Comparison of ENCODE assay signal across 8 mouse cellular contexts in the genomic region with DNA sequence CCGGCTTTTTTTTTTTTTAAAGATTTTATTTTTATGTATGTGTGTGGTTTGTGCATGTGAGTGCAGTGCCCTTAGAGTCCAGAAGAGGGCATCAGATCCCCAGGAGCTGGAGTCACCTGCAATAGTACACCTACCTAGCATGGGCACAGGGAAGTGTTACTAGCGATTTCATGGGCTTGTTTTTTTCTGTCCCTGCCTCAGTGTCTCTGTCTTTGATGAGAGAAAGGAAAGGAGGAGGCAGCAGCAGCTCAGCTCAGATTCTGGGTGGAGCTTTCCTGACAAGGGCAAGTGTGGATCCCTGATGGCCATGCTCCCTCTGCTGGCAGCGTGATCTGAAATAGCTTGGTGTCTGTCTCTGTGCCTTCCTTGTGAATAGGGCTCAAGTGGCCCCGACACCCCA. TPM values are rescaled to one million over a fixed set of nuclear protein-coding genes. Genes with fewer than 3 reads are reported as not detected.
A peak's percentile ranks its signal among the peaks of the same experiment; 100 is the strongest.
DNase-seq lines count a peak whose midpoint lies in the region; TF ChIP-seq lines count a peak whose summit lies in the region.
"Had no signal": no experiment of that assay in that cellular context is flagged by ENCODE, and none has a peak within 500 bp of the region (broad histone marks: within the 10 kb centered on the region; RNA-seq: fewer than 3 reads in every experiment).

No protein-coding gene starts in this region.

- no peak overlapping the region for H3K9ac ChIP-seq in ES-E14 (ENCODE audit: insufficient read depth, low read depth, low read length, poor library complexity, severe bottlenecking)
- H3K9ac ChIP-seq: liver, embryonic 15.5 days had no signal

- in situ Hi-C loops in ES-E14 (cut with MboI; ENCODE audit: low sequenced_read_pairs in 2 of 2, unreplicated experiment in 2 of 2), result no loop called here

- intact Hi-C loops in left cerebral cortex, adult 2 months (cut with DNase I), result no loop called here
- intact Hi-C loops in left cerebral cortex, postnatal 4 days (cut with DNase I), result no loop called here

- H3K9me3 ChIP-seq in ES-E14 (ENCODE audit: control insufficient read depth, insufficient read depth, low read depth, low read length), result no peaks in the 10 kb centered on the region
- H3K9me3 ChIP-seq: liver, embryonic 15.5 days had no signal

- DNase-seq in left cerebral cortex, adult 2 months (ENCODE audit: extremely low spot score in 1 of 2, low spot score in 2 of 2), result no peak
- no peak for DNase-seq in left cerebral cortex, postnatal 4 days
- peak; percentile 68 for DNase-seq in ES-E14 (ENCODE audit: low read depth, low spot score)
- peak; percentile 55 for DNase-seq in naive thymus-derived CD4-positive, alpha-beta T cell, adult 2 months (ENCODE audit: low read depth)
- DNase-seq in urinary bladder, adult 2 months (ENCODE audit: low spot score), result no peak
- no peak for DNase-seq in spleen, adult 12 weeks (ENCODE audit: low spot score)

- H3K27ac ChIP-seq in left cerebral cortex, adult 2 months, result no peak overlapping the region
- H3K27ac ChIP-seq in ES-E14 (ENCODE audit: insufficient read depth, low read depth, low read length, poor library complexity, severe bottlenecking), result no peak overlapping the region
- no peak overlapping the region for H3K27ac ChIP-seq in bone marrow, adult 2 months (ENCODE audit: control insufficient read depth, insufficient read depth, low read depth, low read length, poor library complexity)
- H3K27ac ChIP-seq: liver, embryonic 15.5 days had no signal

- WGBS in bone marrow, adult 2 months, result 64% methylated on average over 4 of the region's 4 CpGs

- TF ChIP-seq POLR2A in bone marrow, adult 2 months (IDR thresholded peaks at IDR 0.05; ENCODE audit: borderline replicate concordance, control insufficient read depth, low read depth, low read length), result no peak

- H3K36me3 ChIP-seq in ES-E14 (ENCODE audit: control insufficient read depth, insufficient read depth, low read length, poor library complexity, severe bottlenecking), result no peaks in the 10 kb centered on the region
- H3K36me3 ChIP-seq: liver, embryonic 15.5 days had no signal

- no peak overlapping the region for H3K4me3 ChIP-seq in left cerebral cortex, adult 2 months
- no peak overlapping the region for H3K4me3 ChIP-seq in ES-E14 (ENCODE audit: insufficient read depth in 1 of 2, low read depth in 1 of 2, low read length in 2 of 2, poor library complexity in 1 of 2, severe bottlenecking in 1 of 2)
- no peak overlapping the region for H3K4me3 ChIP-seq in bone marrow, adult 2 months (replicated peaks; ENCODE audit: control insufficient read depth, low read depth, low read length)
- H3K4me3 ChIP-seq: liver, embryonic 15.5 days had no signal

- peaks cover 5 to 7% of the 10 kb centered on the region in 2 experiments for H3K4me1 ChIP-seq in ES-E14 (ENCODE audit: control insufficient read depth in 2 of 2, insufficient read depth in 2 of 2, low read length in 2 of 2, poor library complexity in 1 of 2)
- H3K4me1 ChIP-seq in bone marrow, adult 2 months (ENCODE audit: control insufficient read depth, insufficient read depth, low read length), result no peaks in the 10 kb centered on the region

- TF ChIP-seq CTCF in left cerebral cortex, adult 2 months (IDR thresholded peaks at IDR 0.05), result peak; percentile 12
- peak; percentile 54; the same call in 1 of the 2 replicates for TF ChIP-seq CTCF in bone marrow, adult 2 months (IDR thresholded peaks at IDR 0.05; ENCODE audit: control insufficient read depth, insufficient read depth, low read length)

TF ChIP-seq in ES-E14, 5 proteins besides CTCF, POLR2A, EP300 and RAD21:
- no peak for TF ChIP-seq HCFC1 (IDR thresholded peaks at IDR 0.05; ENCODE audit: borderline replicate concordance, insufficient read depth, low read length)
- TF ChIP-seq CHD2 (IDR thresholded peaks at IDR 0.05; ENCODE audit: low read depth, low read length), result no peak
- TF ChIP-seq ZC3H11A (IDR thresholded peaks at IDR 0.05; ENCODE audit: borderline replicate concordance, low read depth, low read length), result no peak
- TF ChIP-seq ZNF384 (IDR thresholded peaks at IDR 0.05; ENCODE audit: low read depth, low read length), result peak; percentile 79

RNA-seq across cellular contexts. Expression of gene Upf1, which starts 7.7 kb away (rescaled TPM):
- total RNA-seq in left cerebral cortex, adult 2 months (2021), result 10 to 100 TPM; 66.0 to 70.0 TPM
- 10 to 100 TPM; 54.9 to 55.3 TPM for total RNA-seq in left cerebral cortex, postnatal 4 days (2021)
- 54.7 and 57.6 TPM in 2 replicates for total RNA-seq in ES-E14 (2012; rRNA removed)
- 20.2 and 39.1 TPM in 2 replicates for polyA plus RNA-seq in bone marrow, adult 2 months (2011; ENCODE audit: insufficient read depth, insufficient read length, low replicate concordance, missing spikeins)
- polyA plus RNA-seq in urinary bladder, adult 2 months (2012; rRNA removed), result 16.4 and 30.5 TPM in 2 replicates

RNA-seq across cellular contexts. Expression of gene Comp, which starts 12.6 kb away (rescaled TPM):
- total RNA-seq in left cerebral cortex, adult 2 months (2021), result under 1 TPM; 0.32 to 0.33 TPM
- total RNA-seq in left cerebral cortex, postnatal 4 days (2021), result under 1 TPM in 1 of 2 experiments, not detected in 1; 0.20 TPM
- 1.2 and 1.4 TPM in 2 replicates for total RNA-seq in ES-E14 (2012; rRNA removed)
- 19.6 TPM in 1 of 2 replicates, not detected in the other for polyA plus RNA-seq in bone marrow, adult 2 months (2011; ENCODE audit: insufficient read depth, insufficient read length, low replicate concordance, missing spikeins)
- 0.22 and 0.23 TPM in 2 replicates for polyA plus RNA-seq in urinary bladder, adult 2 months (2012; rRNA removed)

RNA-seq across cellular contexts. Expression of gene Gdf1, which starts 31.2 kb away (rescaled TPM):
- 10 to 100 TPM in 1 of 2 experiments, 1 to 10 TPM in 1; 8.2 to 17.1 TPM for total RNA-seq in left cerebral cortex, adult 2 months (2021)
- total RNA-seq in left cerebral cortex, postnatal 4 days (2021), result 1 to 10 TPM; 6.8 to 7.9 TPM
- 7.5 and 24.5 TPM in 2 replicates for total RNA-seq in ES-E14 (2012; rRNA removed)
- not detected in 2 replicates for polyA plus RNA-seq in bone marrow, adult 2 months (2011; ENCODE audit: insufficient read depth, insufficient read length, low replicate concordance, missing spikeins)
- 0.74 and 1.3 TPM in 2 replicates for polyA plus RNA-seq in urinary bladder, adult 2 months (2012; rRNA removed)

RNA-seq across cellular contexts. Expression of gene Cers1, which starts 45.2 kb away (rescaled TPM):
- total RNA-seq in left cerebral cortex, adult 2 months (2021), result 100 to 1,000 TPM in 1 of 2 experiments, 10 to 100 TPM in 1; 94.8 to 104 TPM
- 10 to 100 TPM; 61.6 to 67.6 TPM for total RNA-seq in left cerebral cortex, postnatal 4 days (2021)
- 1.9 and 4.7 TPM in 2 replicates for total RNA-seq in ES-E14 (2012; rRNA removed)
- polyA plus RNA-seq in bone marrow, adult 2 months (2011; ENCODE audit: insufficient read depth, insufficient read length, low replicate concordance, missing spikeins), result not detected in 2 replicates
- polyA plus RNA-seq in urinary bladder, adult 2 months (2012; rRNA removed), result 1.3 and 2.1 TPM in 2 replicates

RNA-seq across cellular contexts. Expression of gene Cope, which starts 58.5 kb away (rescaled TPM):
- total RNA-seq in left cerebral cortex, adult 2 months (2021), result 100 to 1,000 TPM; 137 to 145 TPM
- 100 to 1,000 TPM; 110 to 113 TPM for total RNA-seq in left cerebral cortex, postnatal 4 days (2021)
- 101 and 112 TPM in 2 replicates for total RNA-seq in ES-E14 (2012; rRNA removed)
- polyA plus RNA-seq in bone marrow, adult 2 months (2011; ENCODE audit: insufficient read depth, insufficient read length, low replicate concordance, missing spikeins), result 85.8 and 91.7 TPM in 2 replicates
- polyA plus RNA-seq in urinary bladder, adult 2 months (2012; rRNA removed), result 211 and 264 TPM in 2 replicates

Comparison
In these comparisons a context has a peak if more than half of its experiments do, and no peak if none do; other contexts are left out.
1. DNase-seq: peak in ES-E14 (single experiment) and naive thymus-derived CD4-positive, alpha-beta T cell, adult 2 months (single experiment); none in left cerebral cortex, adult 2 months (0 of 2), left cerebral cortex, postnatal 4 days (single experiment), urinary bladder, adult 2 months (single experiment) and spleen, adult 12 weeks (single experiment).